Mouse (Mus musculus) stomach, embryonic 14.5 days (tissue): ENCODE measurements around the gene Lin28a. TPM values are rescaled to one million over a fixed set of nuclear protein-coding genes. Genes with fewer than 3 reads are reported as not detected.
A peak's percentile ranks its signal among the peaks of the same experiment; 100 is the strongest.

Experiments used
- ATAC-seq: fragments of 200-750 bp; cut with Nextera tagmentation; 2 replicates; pipeline ENCODE4 v1.8.0; 2017; ENCODE audit warnings: low read depth, moderate TSS enrichment; ENCODE audit not compliant: insufficient number of reproducible peaks, insufficient read depth, low FRiP score
- H3K27ac ChIP-seq: fragments of 300-500 bp; sonication (generic); 2 replicates; pipeline ENCODE4 v1.5.1; 2014; ENCODE audit warnings: mild to moderate bottlenecking, low read length, moderate library complexity, mixed read lengths
- H3K27me3 ChIP-seq: fragments of 300-500 bp; sonication (generic); 2 replicates; pipeline ENCODE4 v1.6.1; 2014; ENCODE audit warnings: low read length, control low read depth, mixed read lengths; ENCODE audit not compliant: control insufficient read depth, insufficient read depth
- H3K36me3 ChIP-seq: fragments of 300-500 bp; sonication (generic); 2 replicates; pipeline ENCODE4 v1.6.1; 2014; ENCODE audit warnings: mild to moderate bottlenecking, control low read depth, low read length, moderate library complexity, mixed read lengths; ENCODE audit not compliant: control insufficient read depth, insufficient read depth
- H3K4me1 ChIP-seq: fragments of 300-500 bp; sonication (generic); 2 replicates; pipeline ENCODE4 v1.6.1; 2014; ENCODE audit warnings: low read length, control low read depth, mixed read lengths; ENCODE audit not compliant: control insufficient read depth, insufficient read depth
- H3K4me2 ChIP-seq: fragments of 300-500 bp; sonication (generic); replicated peaks from 2 replicates; pipeline ENCODE4 v1.6.1; 2014; ENCODE audit warnings: low read depth, low read length, control low read depth
- H3K4me3 ChIP-seq: fragments of 300-500 bp; sonication (generic); 2 replicates; pipeline ENCODE4 v1.5.1; 2014; ENCODE audit warnings: low read depth, low read length, control low read depth
- H3K9ac ChIP-seq: fragments of 300-500 bp; sonication (generic); replicated peaks from 2 replicates; pipeline ENCODE4 v1.6.1; 2014; ENCODE audit warnings: low read depth, mild to moderate bottlenecking, control low read depth, low read length, moderate library complexity, mixed read lengths
- H3K9me3 ChIP-seq: fragments of 300-500 bp; sonication (generic); 2 replicates; pipeline ENCODE4 v1.6.1; 2016; ENCODE audit warnings: low read depth, low read length, control low read depth; ENCODE audit not compliant: control insufficient read depth
- WGBS: fragments of 180-500 bp; shearing (Covaris S2); extraction: QIAGEN DNeasy Blood & Tissue Kit; methylation state at CpG from one replicate; pipeline ENCODE4 v1.1.7; 2014; 5-methylcytosine and 5-hydroxymethylcytosine counted together
- polyA plus RNA-seq: library from polyadenylated mRNA; unstranded; fragments of >200 nt; fragmentation: Nextera tagmentation; extraction: Ambion mirVana; gene quantifications from 2 replicates; pipeline ENCODE4 v1.2.1, GENCODE M21; 2014

Gene Lin28a
- polyA plus RNA-seq: 0.07 TPM in 2 replicates

GRCm38 (mm10) chr4:134018779-134019145 is at the start of gene Lin28a:
Gene Lin28a (minus strand): TSS chr4:134018841.
- ATAC-seq: no peak
- WGBS: 1% methylated on average over 9 of the region's 9 CpGs
- peak within 1 kb of the TSS; percentile 40 for H3K4me2 ChIP-seq

GRCm38 (mm10) chr4:134067833-134068544 is 49.3 kb upstream of the Lin28a start:
- H3K27ac ChIP-seq: no peak overlapping the region
- no peak overlapping the region for H3K4me3 ChIP-seq
- H3K4me2 ChIP-seq: no peak overlapping the region
- ATAC-seq: peak; percentile 53; the same call in 1 of the 2 replicates
- no peaks in the 10 kb centered on the region for H3K4me1 ChIP-seq
- H3K27me3 ChIP-seq: no peaks in the 10 kb centered on the region
- WGBS: 80% methylated on average over 7 of the region's 7 CpGs
- no peaks in the 10 kb centered on the region for H3K36me3 ChIP-seq
- no peaks in the 10 kb centered on the region for H3K9me3 ChIP-seq
- H3K9ac ChIP-seq: no peak overlapping the region

More at GRCm38 (mm10) chr4:134018779-134019145, at the start of gene Lin28a:
- Histone ChIP-seq H3K27ac (no peak within 1 kb of the TSS), H3K4me1 (peaks cover 14% of the 10 kb centered on the region; the same call in 1 of the 2 replicates), H3K4me3 (peak within 1 kb of the TSS; percentile 19), H3K36me3 (no peaks in the 10 kb centered on the region), H3K27me3 (peaks cover 9% of the 10 kb centered on the region; the same call in 1 of the 2 replicates), H3K9me3 (no peaks in the 10 kb centered on the region), H3K9ac (no peak within 1 kb of the TSS)

GRCm38 (mm10) chr4:134067383-134067782 is 48.7 kb upstream of the Lin28a start:
- H3K4me3 ChIP-seq: no peak overlapping the region
- H3K4me2 ChIP-seq: no peak overlapping the region
- no peaks in the 10 kb centered on the region for H3K27me3 ChIP-seq
- no peaks in the 10 kb centered on the region for H3K36me3 ChIP-seq
- H3K27ac ChIP-seq: no peak overlapping the region
- no peaks in the 10 kb centered on the region for H3K4me1 ChIP-seq
- no peaks in the 10 kb centered on the region for H3K9me3 ChIP-seq
- 79% methylated on average over 8 of the region's 8 CpGs for WGBS
- ATAC-seq: 0 out of 2 replicates have a peak, but pooled peaks have one; percentile 43
- no peak overlapping the region for H3K9ac ChIP-seq

- H3K4me1 ChIP-seq: no peaks in the 10 kb centered on the region
- H3K27me3 ChIP-seq: no peaks in the 10 kb centered on the region
- ATAC-seq: no peak
- H3K9me3 ChIP-seq: no peaks in the 10 kb centered on the region
- H3K27ac ChIP-seq: no peak overlapping the region
- H3K4me2 ChIP-seq: peak overlapping the region; percentile 22; the same call in 1 of the 2 replicates
- 18% methylated on average over 23 of the region's 23 CpGs for WGBS
- no peak overlapping the region for H3K9ac ChIP-seq
- H3K36me3 ChIP-seq: no peaks in the 10 kb centered on the region
- H3K4me3 ChIP-seq: no peak overlapping the region
Measured at GRCm38 (mm10) chr4:134065431-134066004, 46.9 kb upstream of the Lin28a start.

GRCm38 (mm10) chr4:134062561-134062960 is 43.9 kb upstream of the Lin28a start:
- Histone ChIP-seq H3K4me3 (no peak overlapping the region), H3K4me1 (no peaks in the 10 kb centered on the region), H3K9me3 (no peaks in the 10 kb centered on the region), H3K36me3 (no peaks in the 10 kb centered on the region), H3K27ac (no peak overlapping the region), H3K4me2 (no peak overlapping the region), H3K9ac (no peak overlapping the region), H3K27me3 (no peaks in the 10 kb centered on the region)
- 60% methylated on average over 8 of the region's 8 CpGs for WGBS
- no peak for ATAC-seq

- no peak overlapping the region for H3K4me2 ChIP-seq
- H3K9me3 ChIP-seq: no peaks in the 10 kb centered on the region
- no peak overlapping the region for H3K9ac ChIP-seq
- WGBS: 33% methylated on average over 8 of the region's 8 CpGs
- H3K36me3 ChIP-seq: no peaks in the 10 kb centered on the region
- ATAC-seq: peak; percentile 82
- no peaks in the 10 kb centered on the region for H3K27me3 ChIP-seq
- no peak overlapping the region for H3K4me3 ChIP-seq
- no peak overlapping the region for H3K27ac ChIP-seq
- no peaks in the 10 kb centered on the region for H3K4me1 ChIP-seq
Measured at GRCm38 (mm10) chr4:134061944-134062446, 43.4 kb upstream of the Lin28a start.

GRCm38 (mm10) chr4:134061166-134061830 is 42.7 kb upstream of the Lin28a start:
- Histone ChIP-seq H3K4me1 (no peaks in the 10 kb centered on the region), H3K9ac (no peak overlapping the region), H3K27me3 (no peaks in the 10 kb centered on the region), H3K36me3 (no peaks in the 10 kb centered on the region), H3K4me3 (no peak overlapping the region), H3K4me2 (no peak overlapping the region), H3K27ac (no peak overlapping the region), H3K9me3 (no peaks in the 10 kb centered on the region)
- 61% methylated on average over 18 of the region's 18 CpGs for WGBS
- no peak for ATAC-seq

GRCm38 (mm10) chr4:134060135-134060865 is 41.7 kb upstream of the Lin28a start, which contains the start of gene Crybg2:
Gene Crybg2 (plus strand): TSS chr4:134060815.
- no peaks in the 10 kb centered on the region for H3K27me3 ChIP-seq
- WGBS: 46% methylated on average over 28 of the region's 28 CpGs
- no peak within 1 kb of the TSS for H3K4me2 ChIP-seq
- H3K9me3 ChIP-seq: no peaks in the 10 kb centered on the region
- no peaks in the 10 kb centered on the region for H3K36me3 ChIP-seq
- no peak for ATAC-seq
- no peak within 1 kb of the TSS for H3K27ac ChIP-seq
- H3K4me1 ChIP-seq: no peaks in the 10 kb centered on the region
- H3K9ac ChIP-seq: no peak within 1 kb of the TSS
- no peak within 1 kb of the TSS for H3K4me3 ChIP-seq
